Mouse (Mus musculus): ENCODE results near the gene Slc44a3. TPM values are rescaled to one million over a fixed set of nuclear protein-coding genes. Genes with fewer than 3 reads are reported as not detected.

Slc44a3 gene
- polyA plus RNA-seq, 1 experiment from 2014 or later: 1.5 TPM

DNA sequence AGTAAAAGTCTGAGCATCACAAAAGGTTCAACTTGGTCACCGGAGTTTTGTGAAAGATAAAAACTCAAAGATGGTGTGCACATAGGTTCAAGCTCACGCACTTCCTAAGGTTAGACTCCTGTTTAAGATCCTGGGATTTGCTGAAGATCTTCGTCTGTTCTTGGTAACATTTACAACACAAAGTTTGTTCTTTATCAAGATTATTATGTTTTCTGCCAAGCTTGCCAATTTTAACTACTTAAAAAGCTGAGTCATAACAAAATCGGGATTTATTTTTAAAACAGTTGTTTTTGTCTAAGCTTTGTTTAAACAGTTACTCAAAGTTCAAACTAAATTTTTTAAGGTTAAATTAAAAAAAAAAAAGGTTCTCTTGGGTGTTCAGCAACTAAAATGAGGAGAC lies 34.7 kb upstream of the Slc44a3 start:
- ATAC-seq (ENCODE audit: insufficient number of reproducible peaks, insufficient read depth, low FRiP score, low read depth): no peak
- H3K4me2 ChIP-seq (ENCODE audit: low read length): no peak overlapping the region
- H3K9ac ChIP-seq (ENCODE audit: low read length): no peak overlapping the region
- H3K4me3 ChIP-seq (ENCODE audit: control insufficient read depth in 1 of 2, insufficient read depth in 1 of 2, low read depth in 1 of 2, low read length in 2 of 2): no peak overlapping the region
- no peaks in the 10 kb centered on the region for H3K4me1 ChIP-seq (ENCODE audit: control insufficient read depth in 2 of 2, insufficient read depth in 2 of 2, low read length in 2 of 2)
- 82% methylated on average over 4 of the region's 4 CpGs for WGBS
- no peaks in the 10 kb centered on the region for H3K27me3 ChIP-seq (ENCODE audit: control insufficient read depth, insufficient read depth, low read length)
- H3K36me3 ChIP-seq (ENCODE audit: control insufficient read depth, insufficient read depth, low read length): no peaks in the 10 kb centered on the region
- no peaks in the 10 kb centered on the region for H3K9me3 ChIP-seq (ENCODE audit: control insufficient read depth, low read length)
- H3K27ac ChIP-seq (replicated peaks in 1 of 2; ENCODE audit: control insufficient read depth in 1 of 2, insufficient read depth in 1 of 2, low read depth in 2 of 2, low read length in 2 of 2): no peak overlapping the region

DNA sequence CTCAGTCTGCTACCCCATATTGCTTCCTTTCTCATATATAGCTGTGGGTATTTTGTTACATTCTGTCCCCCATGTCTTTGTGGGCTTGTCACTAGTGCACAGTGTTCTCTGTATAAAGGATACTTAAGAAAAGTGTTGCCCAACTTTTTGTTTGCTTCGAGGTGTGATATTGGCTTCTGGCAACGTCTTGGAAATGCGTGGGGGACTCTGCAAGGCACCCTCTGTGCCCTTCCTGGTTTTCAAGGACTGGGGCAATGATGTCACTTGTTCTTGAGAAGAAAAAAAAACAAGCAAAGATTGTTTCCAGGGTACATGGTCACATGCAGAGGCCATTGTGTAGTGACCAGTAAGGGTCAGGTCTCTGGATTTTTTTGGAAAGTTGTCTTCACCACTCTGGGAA lies 29.6 kb upstream of the Slc44a3 start:
- H3K9ac ChIP-seq (ENCODE audit: low read length): no peak overlapping the region
- H3K4me1 ChIP-seq (ENCODE audit: control insufficient read depth in 2 of 2, insufficient read depth in 2 of 2, low read length in 2 of 2): peaks cover 3 to 6% of the 10 kb centered on the region in 2 experiments; a peak in 3 of 4 replicates
- no peak overlapping the region for H3K27ac ChIP-seq (replicated peaks in 1 of 2; ENCODE audit: control insufficient read depth in 1 of 2, insufficient read depth in 1 of 2, low read depth in 2 of 2, low read length in 2 of 2)
- no peaks in the 10 kb centered on the region for H3K36me3 ChIP-seq (ENCODE audit: control insufficient read depth, insufficient read depth, low read length)
- 70% methylated on average over 3 of the region's 3 CpGs for WGBS
- ATAC-seq (ENCODE audit: insufficient number of reproducible peaks, insufficient read depth, low FRiP score, low read depth): no peak
- no peaks in the 10 kb centered on the region for H3K9me3 ChIP-seq (ENCODE audit: control insufficient read depth, low read length)
- no peak overlapping the region for H3K4me3 ChIP-seq (ENCODE audit: control insufficient read depth in 1 of 2, insufficient read depth in 1 of 2, low read depth in 1 of 2, low read length in 2 of 2)
- no peaks in the 10 kb centered on the region for H3K27me3 ChIP-seq (ENCODE audit: control insufficient read depth, insufficient read depth, low read length)
- no peak overlapping the region for H3K4me2 ChIP-seq (ENCODE audit: low read length)

DNA sequence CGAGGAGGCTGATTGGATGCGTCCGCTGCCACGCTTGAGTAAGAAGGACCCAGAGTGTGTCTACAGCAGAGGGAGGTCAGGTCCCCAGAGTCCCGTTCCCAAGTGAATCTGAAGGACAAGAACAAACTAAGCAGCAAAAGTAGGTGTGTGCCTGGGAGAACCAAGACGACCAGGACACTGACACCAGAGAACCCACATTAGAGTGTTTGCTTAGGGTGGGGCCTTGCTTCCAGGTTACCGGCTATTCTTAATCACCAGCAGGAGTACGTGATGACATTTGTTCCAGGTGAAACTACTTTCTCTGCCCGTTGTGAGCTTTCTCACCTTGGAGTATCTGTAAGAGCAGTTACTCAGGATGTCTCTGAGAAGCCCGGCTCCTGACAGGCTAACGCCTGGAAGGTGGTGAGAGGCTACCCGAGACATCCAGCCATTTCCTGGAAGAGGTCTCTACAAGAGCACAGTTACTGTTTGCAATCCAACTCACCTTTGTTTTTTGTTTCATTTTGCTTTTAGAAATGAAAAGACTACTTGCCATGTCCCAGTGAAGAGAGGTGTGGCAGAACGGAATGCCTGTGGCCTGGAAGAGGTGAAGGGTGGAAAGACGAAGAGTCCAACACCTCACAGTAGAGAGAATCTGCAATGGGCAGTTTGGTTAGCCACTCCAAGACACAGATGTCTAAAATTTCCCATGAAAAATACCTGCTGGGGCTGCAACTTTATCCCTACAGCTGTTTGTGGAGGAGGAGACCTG lies 28.1 kb upstream of the Slc44a3 start:
- no peak overlapping the region for H3K4me2 ChIP-seq (ENCODE audit: low read length)
- no peak for ATAC-seq (ENCODE audit: insufficient number of reproducible peaks, insufficient read depth, low FRiP score, low read depth)

DNA sequence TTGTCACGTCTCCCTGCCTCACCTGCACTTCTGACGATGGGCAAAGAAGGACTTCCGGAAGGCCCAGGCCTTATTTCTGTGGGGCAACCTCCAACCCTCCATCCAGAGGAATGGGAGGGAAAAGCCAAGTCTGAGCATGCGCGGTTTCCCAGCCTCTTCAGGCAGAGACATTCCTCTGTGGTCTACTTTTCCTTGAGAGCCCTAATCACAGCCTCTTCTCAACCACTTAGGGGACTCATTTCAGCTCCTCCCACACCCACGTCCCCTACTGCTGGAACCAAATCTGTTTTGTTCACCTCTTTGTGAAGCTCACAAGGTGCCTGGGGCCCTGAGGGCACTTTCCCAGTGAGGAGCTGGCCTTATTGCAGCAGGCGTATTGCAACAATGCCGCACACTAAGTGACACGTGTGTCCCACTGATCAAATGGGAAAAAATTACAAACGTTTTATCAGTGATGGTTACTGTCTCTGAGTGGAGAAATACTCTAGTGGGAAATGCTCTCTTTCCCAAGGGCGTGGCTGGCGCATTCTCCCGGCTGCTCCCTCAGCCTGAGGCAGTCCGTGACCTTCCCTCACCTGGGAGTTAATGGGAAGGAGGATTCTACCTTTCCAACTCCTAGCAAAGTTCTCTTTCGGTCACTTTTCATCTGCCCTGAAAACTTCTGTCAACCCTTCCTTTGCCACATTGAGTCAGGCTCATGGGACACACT lies 27.4 kb upstream of the Slc44a3 start:
- H3K4me1 ChIP-seq (ENCODE audit: control insufficient read depth in 2 of 2, insufficient read depth in 2 of 2, low read length in 2 of 2): peaks cover 3 to 6% of the 10 kb centered on the region in 2 experiments; a peak in 3 of 4 replicates
- no peak overlapping the region for H3K27ac ChIP-seq (replicated peaks in 1 of 2; ENCODE audit: control insufficient read depth in 1 of 2, insufficient read depth in 1 of 2, low read depth in 2 of 2, low read length in 2 of 2)
- no peaks in the 10 kb centered on the region for H3K27me3 ChIP-seq (ENCODE audit: control insufficient read depth, insufficient read depth, low read length)
- no peak overlapping the region for H3K4me2 ChIP-seq (ENCODE audit: low read length)
- no peak overlapping the region for H3K4me3 ChIP-seq (ENCODE audit: control insufficient read depth in 1 of 2, insufficient read depth in 1 of 2, low read depth in 1 of 2, low read length in 2 of 2)
- no peaks in the 10 kb centered on the region for H3K9me3 ChIP-seq (ENCODE audit: control insufficient read depth, low read length)
- H3K9ac ChIP-seq (ENCODE audit: low read length): no peak overlapping the region
- no peaks in the 10 kb centered on the region for H3K36me3 ChIP-seq (ENCODE audit: control insufficient read depth, insufficient read depth, low read length)
- no peak for ATAC-seq (ENCODE audit: insufficient number of reproducible peaks, insufficient read depth, low FRiP score, low read depth)
- WGBS: 68% methylated on average over 15 of the region's 15 CpGs

More for the DNA sequence above, 28.1 kb upstream of the Slc44a3 start:
- no peak overlapping the region for H3K9ac ChIP-seq (ENCODE audit: low read length)
- no peaks in the 10 kb centered on the region for H3K9me3 ChIP-seq (ENCODE audit: control insufficient read depth, low read length)
- H3K4me1 ChIP-seq (ENCODE audit: control insufficient read depth in 2 of 2, insufficient read depth in 2 of 2, low read length in 2 of 2): peaks cover 3 to 6% of the 10 kb centered on the region in 2 experiments; a peak in 3 of 4 replicates
- H3K4me3 ChIP-seq (ENCODE audit: control insufficient read depth in 1 of 2, insufficient read depth in 1 of 2, low read depth in 1 of 2, low read length in 2 of 2): no peak overlapping the region
- H3K27ac ChIP-seq (replicated peaks in 1 of 2; ENCODE audit: control insufficient read depth in 1 of 2, insufficient read depth in 1 of 2, low read depth in 2 of 2, low read length in 2 of 2): no peak overlapping the region
- 72% methylated on average over 14 of the region's 14 CpGs for WGBS
- H3K27me3 ChIP-seq (ENCODE audit: control insufficient read depth, insufficient read depth, low read length): no peaks in the 10 kb centered on the region
- no peaks in the 10 kb centered on the region for H3K36me3 ChIP-seq (ENCODE audit: control insufficient read depth, insufficient read depth, low read length)

DNA sequence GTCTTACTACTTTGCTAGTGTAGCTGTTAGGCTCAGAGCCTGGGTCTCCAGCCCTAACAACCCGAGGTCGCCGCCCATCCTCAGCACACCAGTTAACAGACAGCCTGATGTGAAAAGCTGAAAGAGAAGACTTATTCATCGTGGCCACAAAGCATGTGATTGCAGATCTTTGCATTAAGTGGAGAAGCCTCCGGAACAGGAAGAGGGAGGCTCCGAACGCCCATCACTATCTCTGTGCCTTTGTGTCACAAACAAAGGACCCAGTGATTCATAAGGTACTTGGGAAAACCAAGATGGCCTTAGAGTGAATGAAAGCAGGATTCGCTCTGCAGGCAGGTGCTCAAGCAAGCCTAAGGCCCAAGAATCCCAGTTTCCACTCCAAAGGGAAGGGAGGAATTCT lies 26.7 kb upstream of the Slc44a3 start:
- H3K4me3 ChIP-seq (ENCODE audit: control insufficient read depth in 1 of 2, insufficient read depth in 1 of 2, low read depth in 1 of 2, low read length in 2 of 2): no peak overlapping the region
- no peak for ATAC-seq (ENCODE audit: insufficient number of reproducible peaks, insufficient read depth, low FRiP score, low read depth)
- H3K9ac ChIP-seq (ENCODE audit: low read length): no peak overlapping the region
- H3K4me2 ChIP-seq (ENCODE audit: low read length): no peak overlapping the region
- peaks cover 3 to 6% of the 10 kb centered on the region in 2 experiments; a peak in 3 of 4 replicates for H3K4me1 ChIP-seq (ENCODE audit: control insufficient read depth in 2 of 2, insufficient read depth in 2 of 2, low read length in 2 of 2)
- H3K27ac ChIP-seq (replicated peaks in 1 of 2; ENCODE audit: control insufficient read depth in 1 of 2, insufficient read depth in 1 of 2, low read depth in 2 of 2, low read length in 2 of 2): no peak overlapping the region
- H3K9me3 ChIP-seq (ENCODE audit: control insufficient read depth, low read length): no peaks in the 10 kb centered on the region
- 84% methylated on average over 8 of the region's 8 CpGs for WGBS
- H3K36me3 ChIP-seq (ENCODE audit: control insufficient read depth, insufficient read depth, low read length): no peaks in the 10 kb centered on the region
- H3K27me3 ChIP-seq (ENCODE audit: control insufficient read depth, insufficient read depth, low read length): no peaks in the 10 kb centered on the region

DNA sequence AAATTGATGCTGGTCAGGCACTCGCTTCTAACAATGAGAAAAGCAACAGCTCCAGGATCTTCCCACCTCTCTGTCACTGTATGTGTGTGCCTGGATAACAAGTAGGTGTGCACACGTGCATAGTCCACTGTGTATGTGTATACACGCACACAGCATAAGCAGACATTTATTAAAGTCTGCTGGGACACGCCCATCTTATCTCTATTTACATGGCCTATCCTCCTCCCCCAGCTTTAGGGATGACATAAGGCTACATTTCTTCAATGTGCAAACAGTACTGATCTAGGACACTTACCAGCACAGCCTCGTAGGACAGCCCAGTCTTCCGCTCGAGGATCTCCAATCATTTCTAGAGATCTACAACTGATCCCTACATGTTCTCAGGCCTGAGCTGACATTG lies 24.1 kb upstream of the Slc44a3 start:
- Histone ChIP-seq H3K9me3 (ENCODE audit: control insufficient read depth, low read length) (no peaks in the 10 kb centered on the region), H3K4me1 (ENCODE audit: control insufficient read depth in 2 of 2, insufficient read depth in 2 of 2, low read length in 2 of 2) (peaks cover 3 to 10% of the 10 kb centered on the region in 2 experiments; a peak in 3 of 4 replicates), H3K9ac (ENCODE audit: low read length) (no peak overlapping the region), H3K4me3 (ENCODE audit: control insufficient read depth in 1 of 2, insufficient read depth in 1 of 2, low read depth in 1 of 2, low read length in 2 of 2) (no peak overlapping the region), H3K27me3 (ENCODE audit: control insufficient read depth, insufficient read depth, low read length) (no peaks in the 10 kb centered on the region), H3K36me3 (ENCODE audit: control insufficient read depth, insufficient read depth, low read length) (no peaks in the 10 kb centered on the region), H3K27ac (replicated peaks in 1 of 2; ENCODE audit: control insufficient read depth in 1 of 2, insufficient read depth in 1 of 2, low read depth in 2 of 2, low read length in 2 of 2) (no peak overlapping the region), H3K4me2 (ENCODE audit: low read length) (no peak overlapping the region)
- ATAC-seq (ENCODE audit: insufficient number of reproducible peaks, insufficient read depth, low FRiP score, low read depth): no peak
- WGBS: 64% methylated on average over 7 of the region's 7 CpGs

DNA sequence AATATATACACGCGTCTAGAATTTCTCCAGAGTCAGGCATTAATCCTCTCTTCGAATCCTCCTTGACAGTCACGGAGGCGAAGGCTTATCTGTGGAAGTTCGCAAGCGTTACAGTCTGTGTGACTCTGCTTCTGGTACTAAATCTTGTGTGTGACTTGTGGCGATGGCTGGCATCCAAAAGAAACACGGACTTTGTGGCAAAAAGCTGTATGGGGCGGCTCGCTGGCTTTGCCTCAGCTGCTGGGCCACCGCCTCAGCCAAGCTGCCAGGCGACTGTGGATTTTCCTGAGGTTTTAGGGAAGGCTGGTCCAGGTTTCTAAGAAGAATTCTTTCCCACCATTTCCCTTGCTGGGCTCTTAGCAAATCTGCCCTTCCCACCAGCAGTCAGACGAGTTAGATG lies 21.1 kb upstream of the Slc44a3 start:
- Histone ChIP-seq H3K4me1 (ENCODE audit: control insufficient read depth in 2 of 2, insufficient read depth in 2 of 2, low read length in 2 of 2) (peaks cover 0 to 4% of the 10 kb centered on the region in 2 experiments; a peak in 2 of 4 replicates), H3K27me3 (ENCODE audit: control insufficient read depth, insufficient read depth, low read length) (no peaks in the 10 kb centered on the region), H3K4me2 (ENCODE audit: low read length) (no peak overlapping the region), H3K9ac (ENCODE audit: low read length) (no peak overlapping the region), H3K36me3 (ENCODE audit: control insufficient read depth, insufficient read depth, low read length) (no peaks in the 10 kb centered on the region), H3K9me3 (ENCODE audit: control insufficient read depth, low read length) (no peaks in the 10 kb centered on the region), H3K27ac (replicated peaks in 1 of 2; ENCODE audit: control insufficient read depth in 1 of 2, insufficient read depth in 1 of 2, low read depth in 2 of 2, low read length in 2 of 2) (no peak overlapping the region), H3K4me3 (ENCODE audit: control insufficient read depth in 1 of 2, insufficient read depth in 1 of 2, low read depth in 1 of 2, low read length in 2 of 2) (no peak overlapping the region)
- 59% methylated on average over 14 of the region's 14 CpGs for WGBS
- no peak for ATAC-seq (ENCODE audit: insufficient number of reproducible peaks, insufficient read depth, low FRiP score, low read depth)

Data from heart, embryonic 14.5 days (tissue).